Mouse (Mus musculus): ENCODE measurements around the gene Rlbp1. TPM values are rescaled to one million over a fixed set of nuclear protein-coding genes. Genes with fewer than 3 reads are reported as not detected.

Gene Rlbp1
- total RNA-seq, 1 experiment from 2014 or later, result not detected

GRCm38 (mm10) chr7:79390141-79390708, 3.4 kb upstream of the Rlbp1 start:
- no peak for ATAC-seq (replicated peaks in 1 of 2; ENCODE audit: insufficient read depth in 1 of 2, low FRiP score in 2 of 2, low TSS enrichment in 1 of 2, low read depth in 1 of 2, poor library complexity in 2 of 2, severe bottlenecking in 2 of 2)

DNA sequence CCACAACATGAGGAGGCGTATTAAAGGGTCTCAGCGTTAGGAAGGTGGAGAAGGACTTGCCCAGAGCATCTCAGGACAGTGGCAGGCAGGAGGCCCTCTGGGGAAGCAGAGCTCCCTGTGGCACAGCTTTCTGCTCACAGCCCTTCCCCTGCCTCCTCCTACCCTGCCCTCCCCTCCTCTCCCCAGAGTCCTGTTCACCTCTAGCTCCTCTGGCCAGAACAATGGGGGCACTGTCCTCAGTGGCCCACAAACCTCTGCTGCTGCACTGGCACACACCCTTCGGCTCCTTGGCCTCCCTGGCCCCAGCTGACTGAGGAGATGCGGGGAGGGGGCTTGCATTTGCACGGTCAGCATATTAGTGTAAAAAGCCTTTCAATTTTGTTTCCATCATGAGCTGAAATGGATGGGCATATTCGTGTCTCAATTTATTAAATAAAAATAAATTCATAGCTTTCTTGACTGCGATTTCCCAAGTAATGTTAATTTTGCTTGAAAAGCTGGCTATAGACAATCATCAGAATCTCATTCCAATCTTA, 1.9 kb upstream of the Rlbp1 start:
- no peak for ATAC-seq (replicated peaks in 1 of 2; ENCODE audit: insufficient read depth in 1 of 2, low FRiP score in 2 of 2, low TSS enrichment in 1 of 2, low read depth in 1 of 2, poor library complexity in 2 of 2, severe bottlenecking in 2 of 2)

- no peak for ATAC-seq (replicated peaks in 1 of 2; ENCODE audit: insufficient read depth in 1 of 2, low FRiP score in 2 of 2, low TSS enrichment in 1 of 2, low read depth in 1 of 2, poor library complexity in 2 of 2, severe bottlenecking in 2 of 2)
Observed at GRCm38 (mm10) chr7:79387991-79388390, 1.1 kb upstream of the Rlbp1 start.

DNA sequence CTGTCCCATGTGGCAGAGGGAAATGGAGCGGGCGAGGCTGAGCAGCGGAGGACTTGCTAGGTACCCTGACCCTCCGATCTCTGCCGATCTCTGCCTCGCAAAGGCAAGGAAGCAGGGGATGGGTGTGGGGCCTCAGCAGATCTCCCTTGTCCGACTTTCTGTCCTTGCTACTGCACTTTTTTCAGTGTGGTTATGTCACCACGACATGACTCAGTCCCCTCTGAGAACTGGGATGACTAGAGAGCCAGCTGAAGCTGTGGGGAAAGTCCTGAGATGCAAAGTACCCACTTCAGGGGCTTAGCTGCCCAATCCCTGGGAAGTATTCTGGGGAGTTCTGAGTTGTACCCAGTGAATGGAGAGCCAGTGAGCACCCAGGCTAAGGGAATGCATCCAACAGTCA, 292 bp upstream of the Rlbp1 start:
- no peak for ATAC-seq (replicated peaks in 1 of 2; ENCODE audit: insufficient read depth in 1 of 2, low FRiP score in 2 of 2, low TSS enrichment in 1 of 2, low read depth in 1 of 2, poor library complexity in 2 of 2, severe bottlenecking in 2 of 2)

GRCm38 (mm10) chr7:79376516-79377275, 10.2 kb downstream of the Rlbp1 start:
- ATAC-seq (replicated peaks in 1 of 2; ENCODE audit: insufficient read depth in 1 of 2, low FRiP score in 2 of 2, low TSS enrichment in 1 of 2, low read depth in 1 of 2, poor library complexity in 2 of 2, severe bottlenecking in 2 of 2), result peak; percentile 12 to 29; a peak in 1 of 4 replicates

- no peak for ATAC-seq (replicated peaks in 1 of 2; ENCODE audit: insufficient read depth in 1 of 2, low FRiP score in 2 of 2, low TSS enrichment in 1 of 2, low read depth in 1 of 2, poor library complexity in 2 of 2, severe bottlenecking in 2 of 2)
Observed at GRCm38 (mm10) chr7:79375594-79375993, 11.3 kb downstream of the Rlbp1 start.

- ATAC-seq (replicated peaks in 1 of 2; ENCODE audit: insufficient read depth in 1 of 2, low FRiP score in 2 of 2, low TSS enrichment in 1 of 2, low read depth in 1 of 2, poor library complexity in 2 of 2, severe bottlenecking in 2 of 2), result no peak
Observed at GRCm38 (mm10) chr7:79374017-79374416, 12.8 kb downstream of the Rlbp1 start.

DNA sequence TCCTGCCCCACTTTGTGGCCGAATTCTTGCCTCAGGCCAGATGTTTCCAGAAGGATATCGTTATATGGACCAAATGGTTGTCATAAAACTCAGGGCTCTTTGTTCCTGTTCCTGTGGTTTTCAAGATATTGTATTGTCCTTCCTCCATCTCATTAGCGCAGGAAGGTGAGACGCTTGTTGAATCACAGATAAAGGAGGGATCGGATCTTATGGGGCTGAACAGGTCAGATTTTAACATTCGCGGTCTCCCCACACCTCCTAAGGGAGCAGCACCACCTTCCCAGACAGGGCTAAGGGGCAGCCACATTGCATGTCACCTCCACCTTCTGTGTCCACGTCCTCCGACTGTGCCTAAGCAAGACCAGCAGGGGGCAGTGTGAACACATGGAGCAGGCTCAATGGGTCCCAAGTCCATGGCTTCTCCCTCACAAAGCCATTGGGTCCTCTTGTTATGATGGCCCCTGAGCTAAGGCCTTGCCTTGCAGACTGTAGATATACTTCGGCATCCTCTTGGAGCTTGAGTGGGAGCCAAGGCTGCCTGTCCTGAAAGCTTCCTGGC, 15.4 kb downstream of the Rlbp1 start:
- peak; percentile 90 to 93 for ATAC-seq (replicated peaks in 1 of 2; ENCODE audit: insufficient read depth in 1 of 2, low FRiP score in 2 of 2, low TSS enrichment in 1 of 2, low read depth in 1 of 2, poor library complexity in 2 of 2, severe bottlenecking in 2 of 2)

GRCm38 (mm10) chr7:79369416-79369815, 17.4 kb downstream of the Rlbp1 start:
- ATAC-seq (replicated peaks in 1 of 2; ENCODE audit: insufficient read depth in 1 of 2, low FRiP score in 2 of 2, low TSS enrichment in 1 of 2, low read depth in 1 of 2, poor library complexity in 2 of 2, severe bottlenecking in 2 of 2), result no peak

DNA sequence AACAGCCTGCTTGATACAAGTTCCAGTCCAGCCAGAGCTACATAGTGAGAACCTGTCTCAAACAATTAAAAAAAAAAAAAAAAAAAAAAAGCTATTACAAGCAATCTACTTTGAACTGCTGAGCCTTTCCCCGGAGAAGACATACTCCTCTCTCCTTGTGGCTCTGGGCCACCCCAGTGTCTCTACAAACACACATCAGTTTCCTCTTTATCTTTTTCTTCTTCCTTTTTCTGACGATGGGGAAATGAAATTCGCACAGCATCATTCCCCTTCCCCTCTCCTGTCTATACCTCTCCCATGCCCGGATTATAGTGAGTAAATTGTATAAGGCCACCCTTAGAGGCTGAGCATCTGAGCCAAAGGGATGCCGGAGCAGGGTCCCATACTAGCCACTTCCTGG, 18.2 kb downstream of the Rlbp1 start:
- no peak for ATAC-seq (replicated peaks in 1 of 2; ENCODE audit: insufficient read depth in 1 of 2, low FRiP score in 2 of 2, low TSS enrichment in 1 of 2, low read depth in 1 of 2, poor library complexity in 2 of 2, severe bottlenecking in 2 of 2)

DNA sequence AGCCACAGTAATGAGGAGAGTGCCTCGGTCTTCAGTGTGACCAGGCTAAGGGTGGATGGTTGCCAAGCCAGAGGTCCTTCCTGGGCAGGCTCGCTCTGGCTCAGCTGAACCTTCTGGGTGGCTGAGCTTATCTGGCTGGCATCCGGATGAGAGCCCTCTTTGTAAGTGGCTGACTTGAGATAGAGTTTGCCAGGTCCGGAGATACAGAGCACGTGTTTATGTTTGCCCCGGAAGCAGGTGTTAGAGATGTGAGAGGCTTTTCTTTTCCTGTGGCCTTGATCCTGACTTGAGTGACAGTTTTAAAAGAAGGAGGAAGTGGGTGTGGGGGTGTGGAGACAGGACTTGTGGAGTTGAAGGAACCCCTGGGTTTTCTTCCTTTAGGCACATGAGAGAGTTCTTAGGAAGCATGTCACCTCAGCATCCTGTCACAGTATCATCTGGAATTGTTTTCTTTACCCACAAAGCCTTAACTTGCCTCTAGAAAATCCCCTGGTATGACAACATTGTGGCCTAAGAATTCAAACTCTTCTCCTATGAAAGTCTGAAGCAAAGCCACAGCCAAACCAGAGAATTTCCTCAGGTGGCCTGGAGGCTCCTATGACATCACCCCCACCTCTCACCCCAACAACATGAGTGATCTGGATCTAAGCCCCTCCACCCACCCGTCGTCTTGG, 23.3 kb downstream of the Rlbp1 start:
- ATAC-seq (replicated peaks in 1 of 2; ENCODE audit: insufficient read depth in 1 of 2, low FRiP score in 2 of 2, low TSS enrichment in 1 of 2, low read depth in 1 of 2, poor library complexity in 2 of 2, severe bottlenecking in 2 of 2), result peak; percentile 82 to 85

- ATAC-seq (replicated peaks in 1 of 2; ENCODE audit: insufficient read depth in 1 of 2, low FRiP score in 2 of 2, low TSS enrichment in 1 of 2, low read depth in 1 of 2, poor library complexity in 2 of 2, severe bottlenecking in 2 of 2), result no peak
Observed at GRCm38 (mm10) chr7:79362830-79363229, 24.0 kb downstream of the Rlbp1 start.

- ATAC-seq (replicated peaks in 1 of 2; ENCODE audit: insufficient read depth in 1 of 2, low FRiP score in 2 of 2, low TSS enrichment in 1 of 2, low read depth in 1 of 2, poor library complexity in 2 of 2, severe bottlenecking in 2 of 2), result no peak
Observed at GRCm38 (mm10) chr7:79362208-79362607, 24.6 kb downstream of the Rlbp1 start.

GRCm38 (mm10) chr7:79360056-79360455, 26.8 kb downstream of the Rlbp1 start:
- ATAC-seq (replicated peaks in 1 of 2; ENCODE audit: insufficient read depth in 1 of 2, low FRiP score in 2 of 2, low TSS enrichment in 1 of 2, low read depth in 1 of 2, poor library complexity in 2 of 2, severe bottlenecking in 2 of 2), result no peak

GRCm38 (mm10) chr7:79359183-79359435, 27.7 kb downstream of the Rlbp1 start:
- ATAC-seq (replicated peaks in 1 of 2; ENCODE audit: insufficient read depth in 1 of 2, low FRiP score in 2 of 2, low TSS enrichment in 1 of 2, low read depth in 1 of 2, poor library complexity in 2 of 2, severe bottlenecking in 2 of 2), result no peak

DNA sequence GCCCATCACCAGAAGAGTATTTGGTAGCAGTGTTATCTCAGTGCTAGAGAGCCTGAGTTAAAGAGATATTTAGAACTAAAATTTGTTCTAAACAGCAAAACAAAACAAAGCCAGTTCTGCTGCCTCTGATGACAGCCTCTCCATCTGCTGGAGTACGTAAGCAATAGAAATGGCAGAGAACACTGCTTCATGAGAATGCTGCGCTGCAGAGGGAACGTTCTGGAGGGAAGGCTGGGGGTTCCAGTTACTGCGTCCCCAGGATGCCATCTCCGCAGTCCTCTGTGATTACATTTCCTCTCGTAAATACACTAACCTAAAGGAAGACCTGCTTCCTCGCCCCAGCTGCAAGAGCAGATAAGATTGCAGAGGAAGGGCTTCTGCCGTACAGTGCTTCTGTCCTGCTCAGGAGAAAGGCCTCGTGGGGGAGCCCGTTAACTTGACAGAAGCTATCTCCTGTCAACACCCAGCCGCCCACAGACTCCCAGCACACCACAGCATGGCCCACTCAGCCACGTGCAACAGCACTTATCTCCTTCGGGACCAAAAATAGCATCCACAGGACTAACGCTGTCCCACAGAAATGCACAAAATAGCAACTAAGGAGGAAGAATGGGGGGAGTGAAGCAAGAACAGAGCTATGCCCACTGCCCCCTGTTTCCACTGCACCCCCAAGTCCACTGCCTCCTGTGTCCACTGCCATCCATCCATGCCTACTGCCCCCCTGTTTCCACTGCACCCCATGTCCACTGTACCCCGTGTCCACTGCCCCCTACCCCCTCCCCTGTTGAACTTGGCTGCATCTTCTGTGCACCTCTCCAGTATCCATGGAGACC, 28.3 kb downstream of the Rlbp1 start:
- ATAC-seq (replicated peaks in 1 of 2; ENCODE audit: insufficient read depth in 1 of 2, low FRiP score in 2 of 2, low TSS enrichment in 1 of 2, low read depth in 1 of 2, poor library complexity in 2 of 2, severe bottlenecking in 2 of 2), result peak; percentile 58

DNA sequence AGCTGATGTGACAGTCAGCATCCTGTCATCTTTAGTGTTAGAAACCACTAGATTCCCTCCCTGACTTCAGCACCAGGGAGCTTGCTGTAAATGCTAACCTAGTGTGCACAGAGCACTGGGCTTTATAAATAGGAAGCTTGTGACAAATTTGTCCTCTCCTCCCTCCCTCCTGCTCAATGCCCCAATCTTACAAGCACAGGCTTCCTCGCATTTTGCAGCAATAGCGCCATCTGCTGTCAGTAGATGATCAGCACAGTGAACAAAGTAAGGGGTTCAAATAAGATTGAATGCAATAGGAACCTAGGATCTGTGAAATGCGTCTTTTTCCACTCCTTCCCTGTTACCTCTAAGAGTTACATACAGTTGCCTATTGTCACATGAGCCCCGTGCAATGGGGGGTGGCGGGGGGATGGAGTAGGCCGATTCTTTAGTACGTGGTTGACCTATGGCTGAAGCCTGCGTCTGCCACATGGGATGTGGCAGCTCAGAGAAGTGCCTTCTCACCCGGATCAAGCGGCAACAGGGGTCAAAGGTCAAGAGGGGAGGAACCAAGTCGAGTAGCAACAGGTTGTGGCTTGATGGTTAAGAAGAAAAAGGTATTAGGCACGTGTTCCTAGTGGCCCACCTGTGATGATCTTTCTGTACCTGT, 37.0 kb downstream of the Rlbp1 start:
- peak; percentile 70 to 72 for ATAC-seq (replicated peaks in 1 of 2; ENCODE audit: insufficient read depth in 1 of 2, low FRiP score in 2 of 2, low TSS enrichment in 1 of 2, low read depth in 1 of 2, poor library complexity in 2 of 2, severe bottlenecking in 2 of 2)

All from hematopoietic stem cell, adult 5-6 weeks (primary cell).